15 mouse cellular contexts compared by ENCODE assay signal in genomic region chr10:128488776-128489175, GRCm38 (mm10). TPM values are rescaled to one million over a fixed set of nuclear protein-coding genes. Genes with fewer than 3 reads are reported as not detected.
DNase-seq lines count a peak whose midpoint lies in the region; ATAC-seq lines count a peak whose summit lies in the region.
"Had no signal": no experiment of that assay in that cellular context is flagged by ENCODE, and none has a peak within 500 bp of the region (broad histone marks: within the 10 kb centered on the region; RNA-seq: fewer than 3 reads in every experiment).

No protein-coding gene starts in this region.

- no peak overlapping the region for H3K4me3 ChIP-seq in heart, embryonic 11.5 days (ENCODE audit: low read depth, low read length)
- no peak overlapping the region for H3K4me3 ChIP-seq in midbrain, embryonic 13.5 days (replicated peaks)
- H3K4me3 ChIP-seq in midbrain, embryonic 10.5 days = no peak overlapping the region
- no peak overlapping the region for H3K4me3 ChIP-seq in hindbrain, embryonic 16.5 days (ENCODE audit: low read length)
- H3K4me3 ChIP-seq: embryonic facial prominence, embryonic 15.5 days; midbrain, embryonic 15.5 days had no signal

- H3K27me3 ChIP-seq in heart, embryonic 11.5 days (ENCODE audit: control insufficient read depth, insufficient read depth, low read length) = no peaks in the 10 kb centered on the region
- no peaks in the 10 kb centered on the region for H3K27me3 ChIP-seq in midbrain, embryonic 13.5 days
- H3K27me3 ChIP-seq in midbrain, embryonic 10.5 days (ENCODE audit: low read depth, poor library complexity, severe bottlenecking) = no peaks in the 10 kb centered on the region
- H3K27me3 ChIP-seq in hindbrain, embryonic 16.5 days (replicated peaks; ENCODE audit: control insufficient read depth, insufficient read depth, low read length) = no peaks in the 10 kb centered on the region
- H3K27me3 ChIP-seq: embryonic facial prominence, embryonic 15.5 days; forebrain, embryonic 12.5 days; midbrain, embryonic 15.5 days had no signal

- 83% methylated on average over 4 of the region's 4 CpGs for WGBS in heart, embryonic 11.5 days (ENCODE audit: insufficient replicate concordance)
- WGBS in midbrain, embryonic 13.5 days = 81% methylated on average over 4 of the region's 4 CpGs
- WGBS in midbrain, embryonic 10.5 days = 91% methylated on average over 4 of the region's 4 CpGs
- WGBS in hindbrain, embryonic 16.5 days = 67% methylated on average over 4 of the region's 4 CpGs

- H3K36me3 ChIP-seq in heart, embryonic 11.5 days (ENCODE audit: control insufficient read depth, insufficient read depth, low read length) = peaks cover 44% of the 10 kb centered on the region
- H3K36me3 ChIP-seq in midbrain, embryonic 13.5 days = peaks cover 79% of the 10 kb centered on the region
- H3K36me3 ChIP-seq in midbrain, embryonic 10.5 days = peaks cover 82% of the 10 kb centered on the region
- peaks cover 51% of the 10 kb centered on the region for H3K36me3 ChIP-seq in hindbrain, embryonic 16.5 days (ENCODE audit: control insufficient read depth, insufficient read depth, low read length)

- peaks cover 28% of the 10 kb centered on the region for H3K4me1 ChIP-seq in heart, embryonic 11.5 days (ENCODE audit: control insufficient read depth, insufficient read depth, low read length)
- peaks cover 32% of the 10 kb centered on the region for H3K4me1 ChIP-seq in midbrain, embryonic 13.5 days (replicated peaks)
- peaks cover 25% of the 10 kb centered on the region for H3K4me1 ChIP-seq in midbrain, embryonic 10.5 days
- peaks cover 22% of the 10 kb centered on the region for H3K4me1 ChIP-seq in hindbrain, embryonic 16.5 days (ENCODE audit: control insufficient read depth, insufficient read depth, low read depth, low read length)

- H3K27ac ChIP-seq in heart, embryonic 11.5 days (ENCODE audit: low read depth, low read length) = peak overlapping the region; percentile 97; the same call in 1 of the 2 replicates
- H3K27ac ChIP-seq in midbrain, embryonic 13.5 days = 0 out of 2 replicates have a peak overlapping the region, but pooled peaks have one; percentile 9
- H3K27ac ChIP-seq in midbrain, embryonic 10.5 days (replicated peaks) = no peak overlapping the region
- H3K27ac ChIP-seq in hindbrain, embryonic 16.5 days (ENCODE audit: low read depth, low read length) = no peak overlapping the region
- H3K27ac ChIP-seq: forebrain, embryonic 12.5 days; midbrain, embryonic 15.5 days had no signal

- H3K9ac ChIP-seq in heart, embryonic 11.5 days (ENCODE audit: low read depth, low read length) = no peak overlapping the region
- no peak overlapping the region for H3K9ac ChIP-seq in midbrain, embryonic 13.5 days (replicated peaks)
- H3K9ac ChIP-seq in hindbrain, embryonic 16.5 days (ENCODE audit: low read depth, low read length) = no peak overlapping the region
- H3K9ac ChIP-seq: embryonic facial prominence, embryonic 15.5 days; forebrain, embryonic 12.5 days; lung, embryonic 14.5 days; midbrain, embryonic 15.5 days had no signal

- ATAC-seq in heart, embryonic 11.5 days (replicated peaks; ENCODE audit: insufficient number of reproducible peaks, low FRiP score, low TSS enrichment) = no peak
- ATAC-seq in midbrain, embryonic 13.5 days = no peak
- no peak for ATAC-seq in hindbrain, embryonic 16.5 days
- ATAC-seq: midbrain, embryonic 15.5 days had no signal

- H3K4me2 ChIP-seq in heart, embryonic 11.5 days = no peak overlapping the region
- no peak overlapping the region for H3K4me2 ChIP-seq in midbrain, embryonic 13.5 days (replicated peaks)
- no peak overlapping the region for H3K4me2 ChIP-seq in hindbrain, embryonic 16.5 days (ENCODE audit: low read length)
- H3K4me2 ChIP-seq: embryonic facial prominence, embryonic 15.5 days; forebrain, embryonic 12.5 days; liver, embryonic 11.5 days; lung, embryonic 14.5 days; midbrain, embryonic 15.5 days had no signal

- intact Hi-C loops in heart, postnatal 25 days (cut with DNase I) = loop anchor here (10.0 kb wide), 1 partner anchor 364 kb away; no protein-coding TSS in a partner anchor

- H3K9me3 ChIP-seq in heart, embryonic 11.5 days (replicated peaks; ENCODE audit: control insufficient read depth, low read length) = no peaks in the 10 kb centered on the region
- H3K9me3 ChIP-seq in midbrain, embryonic 13.5 days = no peaks in the 10 kb centered on the region
- H3K9me3 ChIP-seq in midbrain, embryonic 10.5 days (replicated peaks) = no peaks in the 10 kb centered on the region
- no peaks in the 10 kb centered on the region for H3K9me3 ChIP-seq in hindbrain, embryonic 16.5 days (ENCODE audit: control insufficient read depth, low read length)
- H3K9me3 ChIP-seq: embryonic facial prominence, embryonic 15.5 days; forebrain, embryonic 12.5 days; midbrain, embryonic 15.5 days had no signal

- DNase-seq in adrenal gland, adult (ENCODE audit: inconsistent age in 2 of 2, low spot score in 1 of 2) = peak; percentile 34 to 53
- DNase-seq in adrenal gland, postnatal 14 days = no peak
- no peak for DNase-seq in heart, postnatal 25 days (ENCODE audit: low spot score)
- no peak for DNase-seq in midbrain, embryonic 10.5 days (ENCODE audit: low spot score)
- DNase-seq in spleen, adult 18-20 months = no peak
- DNase-seq: adrenal gland, postnatal 10 days; kidney, postnatal 10 days had no signal

RNA-seq across cellular contexts. Expression of gene Myl6, which starts 5.2 kb away (rescaled TPM):
- total RNA-seq in adrenal gland, postnatal 14 days (2021) = 800 and 862 TPM in 2 replicates
- 1,242 and 1,345 TPM in 2 replicates for polyA plus RNA-seq in heart, embryonic 11.5 days (2014; fragmentation: Nextera tagmentation; extraction: Ambion mirVana)
- total RNA-seq in heart, postnatal 25 days (2021) = 100 to 1,000 TPM; 294 to 314 TPM
- 836 and 885 TPM in 2 replicates for polyA plus RNA-seq in midbrain, embryonic 13.5 days (2015; fragmentation: Nextera tagmentation; extraction: Ambion mirVana)
- 833 and 890 TPM in 2 replicates for polyA plus RNA-seq in midbrain, embryonic 10.5 days (2016; fragmentation: Nextera tagmentation; extraction: Ambion mirVana)
- 946 and 1,028 TPM in 2 replicates for polyA plus RNA-seq in hindbrain, embryonic 16.5 days (2015; fragmentation: Nextera tagmentation; extraction: Ambion mirVana)

RNA-seq across cellular contexts. Expression of gene Myl6b, which starts 9.7 kb away (rescaled TPM):
- total RNA-seq in adrenal gland, postnatal 14 days (2021) = 4.7 and 5.0 TPM in 2 replicates
- polyA plus RNA-seq in heart, embryonic 11.5 days (2014; fragmentation: Nextera tagmentation; extraction: Ambion mirVana) = 3.3 and 5.4 TPM in 2 replicates
- 1 to 10 TPM; 2.5 to 2.9 TPM for total RNA-seq in heart, postnatal 25 days (2021)
- 3.4 and 4.3 TPM in 2 replicates for polyA plus RNA-seq in midbrain, embryonic 13.5 days (2015; fragmentation: Nextera tagmentation; extraction: Ambion mirVana)
- 1.8 and 2.9 TPM in 2 replicates for polyA plus RNA-seq in midbrain, embryonic 10.5 days (2016; fragmentation: Nextera tagmentation; extraction: Ambion mirVana)
- 6.7 and 7.1 TPM in 2 replicates for polyA plus RNA-seq in hindbrain, embryonic 16.5 days (2015; fragmentation: Nextera tagmentation; extraction: Ambion mirVana)

RNA-seq across cellular contexts. Expression of gene Smarcc2, which starts 29.7 kb away (rescaled TPM):
- 107 and 108 TPM in 2 replicates for total RNA-seq in adrenal gland, postnatal 14 days (2021)
- polyA plus RNA-seq in heart, embryonic 11.5 days (2014; fragmentation: Nextera tagmentation; extraction: Ambion mirVana) = 70.8 and 82.8 TPM in 2 replicates
- total RNA-seq in heart, postnatal 25 days (2021) = 10 to 100 TPM; 75.8 to 78.4 TPM
- 200 and 212 TPM in 2 replicates for polyA plus RNA-seq in midbrain, embryonic 13.5 days (2015; fragmentation: Nextera tagmentation; extraction: Ambion mirVana)
- 75.2 and 110 TPM in 2 replicates for polyA plus RNA-seq in midbrain, embryonic 10.5 days (2016; fragmentation: Nextera tagmentation; extraction: Ambion mirVana)
- polyA plus RNA-seq in hindbrain, embryonic 16.5 days (2015; fragmentation: Nextera tagmentation; extraction: Ambion mirVana) = 136 and 168 TPM in 2 replicates

RNA-seq across cellular contexts. Expression of gene Esyt1, which starts 36.9 kb away (rescaled TPM):
- total RNA-seq in adrenal gland, postnatal 14 days (2021) = 28.5 and 36.9 TPM in 2 replicates
- polyA plus RNA-seq in heart, embryonic 11.5 days (2014; fragmentation: Nextera tagmentation; extraction: Ambion mirVana) = 14.5 and 18.7 TPM in 2 replicates
- 10 to 100 TPM; 16.8 to 19.0 TPM for total RNA-seq in heart, postnatal 25 days (2021)
- 11.6 and 13.7 TPM in 2 replicates for polyA plus RNA-seq in midbrain, embryonic 13.5 days (2015; fragmentation: Nextera tagmentation; extraction: Ambion mirVana)
- 17.2 and 23.6 TPM in 2 replicates for polyA plus RNA-seq in midbrain, embryonic 10.5 days (2016; fragmentation: Nextera tagmentation; extraction: Ambion mirVana)
- 13.5 and 16.6 TPM in 2 replicates for polyA plus RNA-seq in hindbrain, embryonic 16.5 days (2015; fragmentation: Nextera tagmentation; extraction: Ambion mirVana)

RNA-seq across cellular contexts. Expression of gene Zc3h10, which starts 58.8 kb away (rescaled TPM):
- 12.6 and 13.5 TPM in 2 replicates for total RNA-seq in adrenal gland, postnatal 14 days (2021)
- polyA plus RNA-seq in heart, embryonic 11.5 days (2014; fragmentation: Nextera tagmentation; extraction: Ambion mirVana) = 7.7 and 8.0 TPM in 2 replicates
- total RNA-seq in heart, postnatal 25 days (2021) = 1 to 10 TPM; 7.6 to 9.1 TPM
- polyA plus RNA-seq in midbrain, embryonic 13.5 days (2015; fragmentation: Nextera tagmentation; extraction: Ambion mirVana) = 23.3 and 24.2 TPM in 2 replicates
- polyA plus RNA-seq in midbrain, embryonic 10.5 days (2016; fragmentation: Nextera tagmentation; extraction: Ambion mirVana) = 15.4 and 19.5 TPM in 2 replicates
- 16.7 and 17.0 TPM in 2 replicates for polyA plus RNA-seq in hindbrain, embryonic 16.5 days (2015; fragmentation: Nextera tagmentation; extraction: Ambion mirVana)

Comparison
In these comparisons a context has a peak if more than half of its experiments do, and no peak if none do; other contexts are left out.
1. DNase-seq: peak in adrenal gland, adult (2 of 2); none in adrenal gland, postnatal 14 days (single experiment), heart, postnatal 25 days (single experiment), midbrain, embryonic 10.5 days (single experiment) and spleen, adult 18-20 months (0 of 2).
2. H3K27ac ChIP-seq: peak in heart, embryonic 11.5 days (single experiment) and midbrain, embryonic 13.5 days (single experiment); none in midbrain, embryonic 10.5 days (single experiment) and hindbrain, embryonic 16.5 days (single experiment).